8 mouse cellular contexts compared by ENCODE assay signal in genomic region chr14:53505389-53505788, GRCm38 (mm10).
DNase-seq lines count a peak whose midpoint lies in the region; ATAC-seq and TF ChIP-seq lines count a peak whose summit lies in the region.
"Not testable (repeated sequence)": the region's sequence is repeated elsewhere in the genome, so short reads cannot be mapped to it uniquely, and the experiment has no call there.

No protein-coding gene starts in this region.

- peak; percentile 66 for DNase-seq in CD4-positive helper T cell, adult 2 months (ENCODE audit: low read depth, low spot score)
- DNase-seq in brain, embryonic 18.5 days (ENCODE audit: low read depth, low spot score): peak; percentile 2
- peak; percentile 70 for DNase-seq in forebrain, embryonic 14.5 days (ENCODE audit: low spot score)
- peak; percentile 30 for DNase-seq in layer of hippocampus, adult 11-12 months (ENCODE audit: low spot score)
- peak; percentile 1 for DNase-seq in liver, adult 2 months (ENCODE audit: extremely low read depth, low read depth, low spot score)
- peak; percentile 48 for DNase-seq in right cerebral cortex, postnatal 4 days

- H3K4me3 ChIP-seq in forebrain, embryonic 14.5 days (ENCODE audit: low read depth, low read length); hindbrain, embryonic 13.5 days; liver, adult 2 months (ENCODE audit: insufficient read depth, low read depth, low read length); midbrain, embryonic 16.5 days (ENCODE audit: low read depth, low read length): not testable (repeated sequence)

- H3K9me3 ChIP-seq in forebrain, embryonic 14.5 days (replicated peaks; ENCODE audit: control insufficient read depth, low read length); hindbrain, embryonic 13.5 days; midbrain, embryonic 16.5 days (replicated peaks; ENCODE audit: control insufficient read depth, low read length, poor library complexity, severe bottlenecking): not testable (repeated sequence)

- H3K27ac ChIP-seq in forebrain, embryonic 14.5 days (ENCODE audit: low read depth, low read length); hindbrain, embryonic 13.5 days; liver, adult 2 months (replicated peaks; ENCODE audit: insufficient read depth, low read depth, low read length); midbrain, embryonic 16.5 days (ENCODE audit: low read length): not testable (repeated sequence)

- H3K36me3 ChIP-seq in forebrain, embryonic 14.5 days (ENCODE audit: control insufficient read depth, insufficient read depth, low read length); hindbrain, embryonic 13.5 days; liver, adult 2 months (ENCODE audit: control insufficient read depth, insufficient read depth, low read length); midbrain, embryonic 16.5 days (ENCODE audit: control insufficient read depth, insufficient read depth, low read length): not testable (repeated sequence)

- H3K9ac ChIP-seq in forebrain, embryonic 14.5 days (ENCODE audit: low read length); hindbrain, embryonic 13.5 days; liver, adult 2 months (ENCODE audit: low read depth, low read length); midbrain, embryonic 16.5 days (ENCODE audit: low read depth, low read length): not testable (repeated sequence)

- TF ChIP-seq POLR2A in liver, adult 2 months (IDR thresholded peaks at IDR 0.05; ENCODE audit: extremely low read depth, insufficient read depth, low read length): not testable (repeated sequence)

- WGBS in forebrain, embryonic 14.5 days: 46% methylated on average over 1 of the region's 2 CpGs
- WGBS in hindbrain, embryonic 13.5 days: 50% methylated on average over 1 of the region's 2 CpGs
- 38% methylated on average over 2 of the region's 2 CpGs for WGBS in liver, adult 2 months
- WGBS in midbrain, embryonic 16.5 days: 36% methylated on average over 1 of the region's 2 CpGs

- H3K4me2 ChIP-seq in forebrain, embryonic 14.5 days (ENCODE audit: low read length); hindbrain, embryonic 13.5 days; midbrain, embryonic 16.5 days (ENCODE audit: low read length): not testable (repeated sequence)

- H3K79me2 ChIP-seq in liver, adult 2 months (ENCODE audit: control insufficient read depth, insufficient read depth, low read length): not testable (repeated sequence)

- not testable (repeated sequence) for TF ChIP-seq CTCF in liver, adult 2 months (IDR thresholded peaks at IDR 0.05; ENCODE audit: low read depth, low read length)

- H3K4me1 ChIP-seq in forebrain, embryonic 14.5 days (ENCODE audit: control insufficient read depth, insufficient read depth, low read length); hindbrain, embryonic 13.5 days (replicated peaks); liver, adult 2 months (ENCODE audit: control insufficient read depth, insufficient read depth, low read length); midbrain, embryonic 16.5 days (ENCODE audit: control insufficient read depth, insufficient read depth, low read length): not testable (repeated sequence)

- not testable (repeated sequence) for H3K27me3 ChIP-seq in forebrain, embryonic 14.5 days (replicated peaks; ENCODE audit: control insufficient read depth, insufficient read depth, low read length); hindbrain, embryonic 13.5 days; liver, adult 2 months (ENCODE audit: control insufficient read depth, insufficient read depth, low read length); midbrain, embryonic 16.5 days (ENCODE audit: control insufficient read depth, insufficient read depth, low read depth, low read length)

- peak; percentile 34; the same call in 1 of the 2 replicates for ATAC-seq in forebrain, embryonic 14.5 days
- ATAC-seq in hindbrain, embryonic 13.5 days (ENCODE audit: low FRiP score): peak; percentile 72; the same call in 1 of the 2 replicates
- peak; percentile 82 for ATAC-seq in midbrain, embryonic 16.5 days

Comparison
In these comparisons a context has a peak if more than half of its experiments do, and no peak if none do; other contexts are left out.
1. DNase-seq: peak in every context shown above with its lines; median percentile 70 in forebrain, embryonic 14.5 days; 66 in CD4-positive helper T cell, adult 2 months; 48 in right cerebral cortex, postnatal 4 days; 30 in layer of hippocampus, adult 11-12 months; 2 in brain, embryonic 18.5 days; 1 in liver, adult 2 months.